Mouse (Mus musculus) intestine, embryonic 14.5 days (tissue): ENCODE results near the gene Cmtm7. TPM values are rescaled to one million over a fixed set of nuclear protein-coding genes. Genes with fewer than 3 reads are reported as not detected.
A peak's percentile ranks its signal among the peaks of the same experiment; 100 is the strongest.

Experiments used
- ATAC-seq: fragments of 200-750 bp; cut with Nextera tagmentation; replicated peaks from 2 replicates; pipeline ENCODE4 v1.8.0; 2017; ENCODE audit warnings: low read depth, moderate number of reproducible peaks, moderate TSS enrichment, moderate library complexity; ENCODE audit not compliant: low FRiP score, low TSS enrichment
- DNase-seq: peaks from one replicate; pipeline ENCODE4 v3.0.0-alpha.2; 2018; ENCODE audit warnings: low spot score
- H3K27ac ChIP-seq: fragments of 300-500 bp; sonication (generic); 2 replicates; pipeline ENCODE4 v1.5.1; 2014; ENCODE audit warnings: low read depth, mild to moderate bottlenecking, control low read depth
- H3K27me3 ChIP-seq: fragments of 300-500 bp; sonication (generic); replicated peaks from 2 replicates; pipeline ENCODE4 v1.6.1; 2014; ENCODE audit warnings: low read length, control low read depth; ENCODE audit not compliant: control insufficient read depth, insufficient read depth
- H3K36me3 ChIP-seq: fragments of 300-500 bp; sonication (generic); 2 replicates; pipeline ENCODE4 v1.6.1; 2014; ENCODE audit warnings: low read length, control low read depth; ENCODE audit not compliant: control insufficient read depth, insufficient read depth
- H3K4me1 ChIP-seq: fragments of 300-500 bp; sonication (generic); replicated peaks from 2 replicates; pipeline ENCODE4 v1.6.1; 2014; ENCODE audit warnings: low read length, control low read depth, mixed read lengths; ENCODE audit not compliant: control insufficient read depth, insufficient read depth
- H3K4me2 ChIP-seq: fragments of 300-500 bp; sonication (generic); 2 replicates; pipeline ENCODE4 v1.6.1; 2014; ENCODE audit warnings: low read length
- H3K4me3 ChIP-seq: fragments of 300-500 bp; sonication (generic); 2 replicates; pipeline ENCODE4 v1.5.1; 2014; ENCODE audit warnings: low read depth, low read length, control low read depth, mixed read lengths
- H3K9ac ChIP-seq: fragments of 300-500 bp; sonication (generic); 2 replicates; pipeline ENCODE4 v1.6.1; 2014; ENCODE audit warnings: mild to moderate bottlenecking, low read length
- H3K9me3 ChIP-seq: fragments of 300-500 bp; sonication (generic); 2 replicates; pipeline ENCODE4 v1.6.1; 2016; ENCODE audit warnings: low read length, control low read depth; ENCODE audit not compliant: control insufficient read depth
- WGBS: fragments of 180-500 bp; shearing (Covaris S2); extraction: QIAGEN DNeasy Blood & Tissue Kit; methylation state at CpG from one replicate; pipeline ENCODE4 v1.1.7; 2014; 5-methylcytosine and 5-hydroxymethylcytosine counted together
- polyA plus RNA-seq: library from polyadenylated mRNA; unstranded; fragments of >200 nt; fragmentation: Nextera tagmentation; extraction: Ambion mirVana; gene quantifications from 2 replicates; pipeline ENCODE4 v1.2.1, GENCODE M21; 2014

Cmtm7 gene
- polyA plus RNA-seq, 1 experiment from 2014 or later = 96.5 TPM

DNA sequence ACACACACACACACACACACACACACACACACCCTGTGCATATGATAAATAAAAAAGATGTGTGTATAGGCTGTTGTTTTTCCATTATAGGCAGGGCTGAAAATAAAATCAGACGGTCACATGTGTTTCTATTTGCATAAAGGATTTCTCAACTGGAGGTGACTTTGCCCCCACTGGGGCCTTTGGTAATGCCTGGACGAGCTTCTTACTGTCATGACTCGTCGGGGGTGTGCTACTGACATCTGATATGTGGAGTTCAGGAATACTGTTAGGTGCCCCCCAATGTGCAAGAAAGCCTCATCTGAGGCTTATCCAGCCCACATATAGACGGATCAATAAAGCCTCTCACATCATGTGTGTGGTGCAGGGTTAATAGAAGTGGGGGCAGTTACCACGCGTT, 35.4 kb upstream of the Cmtm7 start:
- H3K4me3 ChIP-seq = no peak overlapping the region
- H3K9ac ChIP-seq = no peak overlapping the region
- ATAC-seq = no peak
- no peaks in the 10 kb centered on the region for H3K27me3 ChIP-seq
- H3K4me2 ChIP-seq = no peak overlapping the region
- H3K9me3 ChIP-seq = no peaks in the 10 kb centered on the region
- no peak overlapping the region for H3K27ac ChIP-seq
- no peaks in the 10 kb centered on the region for H3K36me3 ChIP-seq
- no peaks in the 10 kb centered on the region for H3K4me1 ChIP-seq
- 78% methylated on average over 7 of the region's 7 CpGs for WGBS
- DNase-seq = no peak

DNA sequence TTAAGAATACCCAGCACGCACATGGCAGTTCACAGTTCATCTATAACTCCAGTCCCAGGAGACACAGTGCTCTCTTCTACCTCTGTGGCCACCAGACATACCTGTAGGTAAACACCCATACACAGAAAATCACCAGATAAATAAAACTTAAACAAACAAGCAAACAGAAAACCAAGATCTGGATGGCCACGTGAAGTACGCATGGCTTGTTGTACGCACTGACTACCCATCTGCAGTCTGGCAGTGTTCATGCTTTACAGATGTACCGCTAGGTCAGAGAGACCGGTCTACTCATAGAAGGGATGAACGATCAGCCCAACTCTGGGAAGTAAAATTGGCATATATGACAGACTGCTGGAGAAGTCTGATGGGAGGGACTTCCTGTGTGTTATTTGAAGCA, 34.5 kb upstream of the Cmtm7 start:
- no peak overlapping the region for H3K4me2 ChIP-seq
- H3K4me3 ChIP-seq = no peak overlapping the region
- no peaks in the 10 kb centered on the region for H3K27me3 ChIP-seq
- no peaks in the 10 kb centered on the region; the same call in 1 of the 2 replicates for H3K4me1 ChIP-seq
- no peaks in the 10 kb centered on the region for H3K36me3 ChIP-seq
- ATAC-seq = no peak
- H3K9me3 ChIP-seq = no peaks in the 10 kb centered on the region
- no peak overlapping the region for H3K9ac ChIP-seq
- WGBS = 93% methylated on average over 7 of the region's 7 CpGs
- DNase-seq = no peak
- H3K27ac ChIP-seq = no peak overlapping the region

DNA sequence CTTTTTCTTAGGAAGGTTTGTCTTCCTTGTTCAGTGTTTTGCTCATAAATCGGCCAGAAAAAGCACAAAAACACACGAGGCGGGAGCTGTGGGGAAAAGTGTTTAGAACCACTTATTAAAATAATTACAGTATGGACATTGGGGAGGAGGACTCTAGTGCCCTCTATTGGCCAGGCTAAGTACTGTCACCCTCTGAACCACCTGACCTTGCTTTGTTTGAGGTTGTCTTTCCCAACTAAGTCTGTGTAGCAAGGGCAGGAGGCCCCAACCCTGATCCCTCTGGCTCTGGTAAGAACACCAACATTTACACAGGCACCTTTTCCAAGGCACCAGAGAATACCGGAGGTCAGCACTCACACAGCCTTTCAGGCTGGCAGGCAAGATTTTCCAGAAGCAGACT, 33.7 kb upstream of the Cmtm7 start:
- H3K9me3 ChIP-seq = no peaks in the 10 kb centered on the region
- ATAC-seq (no peak), DNase-seq (no peak)
- H3K4me2 ChIP-seq = no peak overlapping the region
- H3K9ac ChIP-seq = no peak overlapping the region
- 62% methylated on average over 4 of the region's 4 CpGs for WGBS
- H3K27me3 ChIP-seq = no peaks in the 10 kb centered on the region
- no peaks in the 10 kb centered on the region; the same call in 1 of the 2 replicates for H3K4me1 ChIP-seq
- H3K36me3 ChIP-seq = no peaks in the 10 kb centered on the region
- no peak overlapping the region for H3K4me3 ChIP-seq
- H3K27ac ChIP-seq = no peak overlapping the region

DNA sequence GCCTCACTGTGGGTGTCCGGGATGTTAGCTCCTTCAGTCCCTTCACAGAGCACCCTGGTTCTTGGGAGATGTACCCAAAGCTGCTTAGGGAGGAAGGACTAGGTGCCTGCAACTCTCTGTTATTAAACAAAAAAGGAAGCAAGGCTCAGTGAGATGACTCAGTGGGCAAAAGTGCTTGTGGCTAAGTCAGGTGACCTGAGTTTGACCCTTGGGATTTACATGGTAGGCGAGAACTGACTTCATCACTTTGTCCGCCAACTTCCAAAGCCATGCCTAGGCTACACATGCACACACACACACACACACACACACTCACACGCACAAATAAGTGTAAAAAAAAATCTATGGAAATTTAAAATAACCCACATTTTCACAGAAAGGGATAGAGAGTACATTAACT, 30.3 kb upstream of the Cmtm7 start:
- Histone ChIP-seq H3K9me3 (no peaks in the 10 kb centered on the region), H3K4me3 (no peak overlapping the region), H3K4me1 (no peaks in the 10 kb centered on the region; the same call in 1 of the 2 replicates), H3K27me3 (no peaks in the 10 kb centered on the region), H3K27ac (no peak overlapping the region), H3K9ac (no peak overlapping the region), H3K4me2 (no peak overlapping the region), H3K36me3 (no peaks in the 10 kb centered on the region)
- 78% methylated on average over 4 of the region's 4 CpGs for WGBS
- DNase-seq (no peak), ATAC-seq (no peak)

DNA sequence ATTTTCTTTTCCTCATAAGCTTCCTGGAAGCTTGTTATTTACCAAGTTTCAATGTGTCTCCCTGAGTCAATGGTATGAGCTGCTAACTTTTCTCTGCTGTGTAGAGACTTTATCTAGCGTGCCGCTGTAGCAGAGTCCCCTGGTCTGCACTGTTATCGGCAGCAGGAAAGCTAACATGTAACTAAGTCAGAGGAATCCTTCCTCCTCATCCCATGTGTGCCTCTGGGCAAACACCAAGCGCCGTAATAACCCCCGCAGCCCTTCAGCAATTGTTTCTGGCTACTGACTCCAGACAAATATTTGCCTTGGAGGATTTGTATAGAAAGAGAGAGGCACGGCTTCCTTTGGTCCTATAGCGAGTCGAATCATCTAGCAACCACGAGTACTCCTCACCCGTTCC, 29.2 kb upstream of the Cmtm7 start:
- DNase-seq = no peak
- H3K36me3 ChIP-seq = no peaks in the 10 kb centered on the region
- peak overlapping the region; percentile 19 for H3K4me2 ChIP-seq
- H3K4me3 ChIP-seq = no peak overlapping the region
- no peak overlapping the region; the same call in 1 of the 2 replicates for H3K27ac ChIP-seq
- ATAC-seq = no peak
- 58% methylated on average over 11 of the region's 11 CpGs for WGBS
- no peaks in the 10 kb centered on the region for H3K27me3 ChIP-seq
- no peaks in the 10 kb centered on the region for H3K9me3 ChIP-seq
- H3K9ac ChIP-seq = no peak overlapping the region
- H3K4me1 ChIP-seq = no peaks in the 10 kb centered on the region; the same call in 1 of the 2 replicates

DNA sequence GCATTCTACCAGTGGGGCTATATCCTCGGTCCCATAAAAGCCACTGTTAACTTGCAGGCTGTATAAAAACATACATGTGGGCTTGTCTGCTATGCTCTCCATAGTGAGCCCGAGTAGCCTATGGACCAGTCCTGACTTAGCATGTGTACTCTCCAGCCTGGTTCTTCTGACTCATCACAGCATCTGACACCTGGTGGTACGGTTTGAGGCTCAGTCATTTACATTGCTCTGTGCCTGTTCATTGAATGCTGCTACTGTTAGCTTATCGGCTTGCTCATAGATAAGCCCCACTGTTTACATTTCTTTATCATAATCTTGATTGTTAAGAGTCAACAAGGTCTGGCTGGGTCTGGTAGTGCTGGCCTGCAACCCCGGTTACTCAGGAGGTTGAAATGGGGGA, 27.0 kb upstream of the Cmtm7 start:
- H3K36me3 ChIP-seq = no peaks in the 10 kb centered on the region
- H3K27ac ChIP-seq = no peak overlapping the region
- H3K27me3 ChIP-seq = no peaks in the 10 kb centered on the region
- WGBS = 51% methylated on average over 5 of the region's 5 CpGs
- no peak overlapping the region for H3K4me2 ChIP-seq
- DNase-seq (no peak), ATAC-seq (peak; percentile 84)
- H3K4me1 ChIP-seq = peaks cover 8% of the 10 kb centered on the region; the same call in 1 of the 2 replicates
- no peak overlapping the region for H3K4me3 ChIP-seq
- H3K9ac ChIP-seq = no peak overlapping the region
- no peaks in the 10 kb centered on the region for H3K9me3 ChIP-seq

DNA sequence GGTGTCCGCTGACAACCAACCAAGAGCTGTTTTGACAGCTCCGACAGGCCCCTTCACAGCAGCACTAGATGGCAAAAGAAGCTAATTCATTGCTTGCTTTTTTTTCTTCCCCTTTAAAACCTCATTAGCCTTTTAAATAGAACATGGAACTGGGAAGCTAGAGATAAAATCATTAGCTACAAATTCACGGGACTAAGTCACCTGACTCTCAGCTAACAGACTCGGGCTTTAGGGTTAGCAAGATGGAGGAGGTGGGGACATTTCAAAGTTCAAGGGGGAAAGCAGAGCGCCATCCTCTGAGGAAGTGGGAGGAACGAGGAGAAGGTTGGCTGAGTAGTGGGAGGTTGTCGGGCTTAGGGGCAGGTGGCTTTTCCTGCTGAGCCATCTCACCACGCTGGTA, 25.6 kb upstream of the Cmtm7 start:
- Histone ChIP-seq H3K9ac (no peak overlapping the region), H3K4me1 (peaks cover 8% of the 10 kb centered on the region; the same call in 1 of the 2 replicates), H3K4me2 (no peak overlapping the region), H3K27ac (no peak overlapping the region), H3K27me3 (no peaks in the 10 kb centered on the region), H3K9me3 (no peaks in the 10 kb centered on the region), H3K36me3 (no peaks in the 10 kb centered on the region), H3K4me3 (no peak overlapping the region)
- ATAC-seq = no peak
- 62% methylated on average over 8 of the region's 8 CpGs for WGBS
- no peak for DNase-seq

DNA sequence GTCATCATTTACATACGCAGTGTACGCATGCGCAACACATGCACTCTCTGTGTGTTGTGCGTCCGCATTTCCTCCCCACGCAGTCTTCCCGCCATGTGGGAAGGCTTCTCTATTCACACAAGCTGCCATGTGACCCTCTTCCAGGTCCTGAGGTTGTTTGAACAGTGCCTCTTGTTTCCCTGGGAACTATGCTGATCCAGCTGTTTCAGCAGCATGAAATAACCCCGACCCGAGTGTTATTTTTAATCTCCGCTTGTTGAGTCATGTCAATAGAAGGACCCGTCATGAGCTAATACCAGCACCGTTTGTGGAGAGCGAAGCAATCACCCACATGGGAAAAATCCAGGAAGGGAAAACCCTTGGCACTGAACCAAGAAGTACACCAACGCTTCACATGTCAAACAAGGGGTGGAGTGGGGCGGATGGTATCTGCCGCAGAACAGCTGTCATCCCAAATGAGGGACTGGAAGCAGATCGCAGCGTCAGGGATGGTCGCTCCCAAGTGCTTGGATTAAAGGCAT, 23.6 kb upstream of the Cmtm7 start:
- H3K4me1 ChIP-seq = peaks cover 8% of the 10 kb centered on the region; the same call in 1 of the 2 replicates
- ATAC-seq (no peak; the same call in 1 of the 2 replicates), DNase-seq (no peak)
- no peaks in the 10 kb centered on the region for H3K36me3 ChIP-seq
- H3K27me3 ChIP-seq = no peaks in the 10 kb centered on the region
- H3K4me2 ChIP-seq = 0 out of 2 replicates have a peak overlapping the region, but pooled peaks have one; percentile 8
- H3K9ac ChIP-seq = no peak overlapping the region
- no peak overlapping the region for H3K4me3 ChIP-seq
- 56% methylated on average over 19 of the region's 19 CpGs for WGBS
- no peak overlapping the region for H3K27ac ChIP-seq
- no peaks in the 10 kb centered on the region for H3K9me3 ChIP-seq

DNA sequence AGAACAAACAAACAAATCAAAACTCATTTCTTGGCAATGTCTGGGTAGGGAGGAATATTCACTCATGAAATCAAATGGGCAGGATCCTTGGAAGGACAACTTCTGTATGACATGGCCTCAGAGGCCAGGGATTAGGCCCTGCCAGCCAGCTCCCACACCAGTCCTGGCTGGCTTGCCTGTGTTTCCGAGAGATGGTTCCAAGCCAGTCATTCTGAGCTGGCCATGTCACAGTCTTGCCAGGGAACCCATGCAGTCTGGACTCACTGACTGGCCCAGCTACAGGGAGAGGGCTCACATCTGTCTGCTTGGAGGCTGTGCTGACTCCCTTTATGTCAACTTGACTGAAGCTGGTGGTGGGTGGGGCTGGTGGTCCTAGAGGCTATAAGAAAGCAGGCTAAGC, 20.5 kb upstream of the Cmtm7 start:
- ATAC-seq (no peak), DNase-seq (no peak)
- Histone ChIP-seq H3K9me3 (no peaks in the 10 kb centered on the region), H3K9ac (no peak overlapping the region), H3K4me2 (no peak overlapping the region), H3K4me1 (peaks cover 16% of the 10 kb centered on the region), H3K36me3 (no peaks in the 10 kb centered on the region), H3K4me3 (no peak overlapping the region), H3K27me3 (no peaks in the 10 kb centered on the region), H3K27ac (no peak overlapping the region)
- 79% methylated on average over 1 of the region's 1 CpGs for WGBS
